Mouse (Mus musculus) limb, embryonic 10.5 days (tissue): Measurements from ENCODE around the gene Il1rl1. TPM values are rescaled to one million over a fixed set of nuclear protein-coding genes. Genes with fewer than 3 reads are reported as not detected.

ENCODE experiments used
- DNase-seq: peaks from one replicate; pipeline ENCODE4 v3.0.0-alpha.2; 2017; ENCODE audit warnings: low spot score
- H3K27ac ChIP-seq: fragments of 300-500 bp; sonication (generic); 2 replicates; pipeline ENCODE4 v1.5.1; 2016; ENCODE audit warnings: mild to moderate bottlenecking
- H3K27me3 ChIP-seq: fragments of 300-500 bp; sonication (generic); 2 replicates; pipeline ENCODE4 v1.6.1; 2016; ENCODE audit warnings: low read depth, mild to moderate bottlenecking; ENCODE audit not compliant: poor library complexity, severe bottlenecking
- H3K36me3 ChIP-seq: fragments of 300-500 bp; sonication (generic); 2 replicates; pipeline ENCODE4 v1.6.1; 2016; ENCODE audit warnings: mild to moderate bottlenecking, moderate library complexity
- H3K4me1 ChIP-seq: fragments of 300-500 bp; sonication (generic); 2 replicates; pipeline ENCODE4 v1.6.1; 2016
- H3K4me3 ChIP-seq: fragments of 300-500 bp; sonication (generic); 2 replicates; pipeline ENCODE4 v1.5.1; 2016; ENCODE audit warnings: mild to moderate bottlenecking, moderate library complexity
- H3K9me3 ChIP-seq: fragments of 300-500 bp; sonication (generic); replicated peaks from 2 replicates; pipeline ENCODE4 v1.6.1; 2016; ENCODE audit warnings: mild to moderate bottlenecking
- WGBS: fragments of 180-500 bp; shearing (Covaris S2); methylation state at CpG from one replicate; pipeline ENCODE4 v1.1.7; 2016; 5-methylcytosine and 5-hydroxymethylcytosine counted together
- polyA plus RNA-seq: library from polyadenylated mRNA; unstranded; fragments of >200 nt; fragmentation: Nextera tagmentation; extraction: Ambion mirVana; gene quantifications from 2 replicates; pipeline ENCODE4 v1.2.1, GENCODE M21; 2016

Gene Il1rl1
- polyA plus RNA-seq = 0.15 TPM in 1 of 2 replicates, not detected in the other

- no peaks in the 10 kb centered on the region for H3K9me3 ChIP-seq
- no peak within 1 kb of the TSS for H3K4me3 ChIP-seq
- no peak for DNase-seq
- no peaks in the 10 kb centered on the region for H3K27me3 ChIP-seq
- 89% methylated on average over 5 of the region's 5 CpGs for WGBS
- no peaks in the 10 kb centered on the region for H3K4me1 ChIP-seq
- H3K27ac ChIP-seq = no peak within 1 kb of the TSS
- no peaks in the 10 kb centered on the region for H3K36me3 ChIP-seq
Measured at GRCm38 (mm10) chr1:40428910-40429675, at the start of gene Il1rl1. TSS of gene Il1rl1 (plus strand) at chr1:40429570.

GRCm38 (mm10) chr1:40380111-40380510 lies 49.3 kb upstream of the Il1rl1 start:
- Histone ChIP-seq H3K9me3 (no peaks in the 10 kb centered on the region), H3K36me3 (no peaks in the 10 kb centered on the region), H3K27ac (no peak overlapping the region), H3K4me1 (peaks cover 6% of the 10 kb centered on the region; the same call in 1 of the 2 replicates), H3K4me3 (no peak overlapping the region), H3K27me3 (no peaks in the 10 kb centered on the region)
- DNase-seq = peak; percentile 61
- WGBS = 65% methylated on average over 6 of the region's 6 CpGs

GRCm38 (mm10) chr1:40380990-40381389 lies 48.4 kb upstream of the Il1rl1 start:
- H3K9me3 ChIP-seq = no peaks in the 10 kb centered on the region
- no peak overlapping the region for H3K27ac ChIP-seq
- H3K4me3 ChIP-seq = no peak overlapping the region
- no peaks in the 10 kb centered on the region for H3K36me3 ChIP-seq
- DNase-seq = no peak
- peaks cover 6% of the 10 kb centered on the region; the same call in 1 of the 2 replicates for H3K4me1 ChIP-seq
- H3K27me3 ChIP-seq = no peaks in the 10 kb centered on the region
- 89% methylated on average over 11 of the region's 11 CpGs for WGBS

GRCm38 (mm10) chr1:40382841-40383240 lies 46.5 kb upstream of the Il1rl1 start:
- Histone ChIP-seq H3K27ac (no peak overlapping the region), H3K4me1 (no peaks in the 10 kb centered on the region), H3K27me3 (no peaks in the 10 kb centered on the region), H3K9me3 (no peaks in the 10 kb centered on the region), H3K4me3 (no peak overlapping the region), H3K36me3 (no peaks in the 10 kb centered on the region)
- DNase-seq = no peak
- 94% methylated on average over 5 of the region's 5 CpGs for WGBS

- no peaks in the 10 kb centered on the region for H3K36me3 ChIP-seq
- no peak for DNase-seq
- H3K4me1 ChIP-seq = no peaks in the 10 kb centered on the region
- 94% methylated on average over 8 of the region's 8 CpGs for WGBS
- H3K4me3 ChIP-seq = no peak overlapping the region
- no peak overlapping the region for H3K27ac ChIP-seq
- H3K27me3 ChIP-seq = no peaks in the 10 kb centered on the region
- H3K9me3 ChIP-seq = no peaks in the 10 kb centered on the region
Measured at GRCm38 (mm10) chr1:40384931-40385545, 44.3 kb upstream of the Il1rl1 start.

- WGBS = 91% methylated on average over 3 of the region's 3 CpGs
- Histone ChIP-seq H3K27ac (no peak overlapping the region), H3K4me1 (no peaks in the 10 kb centered on the region), H3K4me3 (no peak overlapping the region), H3K9me3 (no peaks in the 10 kb centered on the region), H3K27me3 (no peaks in the 10 kb centered on the region), H3K36me3 (no peaks in the 10 kb centered on the region)
- no peak for DNase-seq
Measured at GRCm38 (mm10) chr1:40391374-40391773, 38.0 kb upstream of the Il1rl1 start.

GRCm38 (mm10) chr1:40392535-40392934 lies 36.8 kb upstream of the Il1rl1 start:
- H3K36me3 ChIP-seq = no peaks in the 10 kb centered on the region
- no peaks in the 10 kb centered on the region for H3K4me1 ChIP-seq
- no peaks in the 10 kb centered on the region for H3K9me3 ChIP-seq
- H3K27ac ChIP-seq = no peak overlapping the region
- no peak for DNase-seq
- no peak overlapping the region for H3K4me3 ChIP-seq
- H3K27me3 ChIP-seq = no peaks in the 10 kb centered on the region
- WGBS = 88% methylated on average over 6 of the region's 6 CpGs

GRCm38 (mm10) chr1:40393214-40393613 lies 36.2 kb upstream of the Il1rl1 start:
- H3K9me3 ChIP-seq = no peaks in the 10 kb centered on the region
- H3K4me3 ChIP-seq = no peak overlapping the region
- H3K27ac ChIP-seq = no peak overlapping the region
- H3K27me3 ChIP-seq = no peaks in the 10 kb centered on the region
- H3K36me3 ChIP-seq = no peaks in the 10 kb centered on the region
- 91% methylated on average over 7 of the region's 7 CpGs for whole genome bisulfite sequencing
- no peak for DNase-seq
- no peaks in the 10 kb centered on the region for H3K4me1 ChIP-seq

GRCm38 (mm10) chr1:40399639-40400038 lies 29.7 kb upstream of the Il1rl1 start:
- Histone ChIP-seq H3K9me3 (no peaks in the 10 kb centered on the region), H3K4me3 (no peak overlapping the region), H3K36me3 (no peaks in the 10 kb centered on the region), H3K27ac (no peak overlapping the region), H3K4me1 (no peaks in the 10 kb centered on the region), H3K27me3 (no peaks in the 10 kb centered on the region)
- DNase-seq = no peak
- WGBS = 99% methylated on average over 6 of the region's 6 CpGs

- H3K4me1 ChIP-seq = no peaks in the 10 kb centered on the region
- H3K36me3 ChIP-seq = no peaks in the 10 kb centered on the region
Measured at GRCm38 (mm10) chr1:40404682-40405081, 24.7 kb upstream of the Il1rl1 start.

GRCm38 (mm10) chr1:40409882-40410281 lies 19.5 kb upstream of the Il1rl1 start:
- no peaks in the 10 kb centered on the region for H3K4me1 ChIP-seq
- no peaks in the 10 kb centered on the region for H3K27me3 ChIP-seq
- H3K9me3 ChIP-seq = no peaks in the 10 kb centered on the region
- no peak overlapping the region for H3K4me3 ChIP-seq
- DNase-seq = peak; percentile 12
- no peaks in the 10 kb centered on the region for H3K36me3 ChIP-seq
- 64% methylated on average over 1 of the region's 1 CpGs for WGBS
- H3K27ac ChIP-seq = no peak overlapping the region

More at GRCm38 (mm10) chr1:40404682-40405081, 24.7 kb upstream of the Il1rl1 start:
- Histone ChIP-seq H3K27ac (no peak overlapping the region), H3K9me3 (no peaks in the 10 kb centered on the region), H3K4me3 (no peak overlapping the region), H3K27me3 (no peaks in the 10 kb centered on the region)
- DNase-seq = peak; percentile 22
- WGBS = 81% methylated on average over 7 of the region's 7 CpGs

- 100% methylated on average over 1 of the region's 1 CpGs for WGBS
- H3K4me1 ChIP-seq = no peaks in the 10 kb centered on the region
- H3K27me3 ChIP-seq = no peaks in the 10 kb centered on the region
- no peaks in the 10 kb centered on the region for H3K9me3 ChIP-seq
- no peak overlapping the region for H3K4me3 ChIP-seq
- no peaks in the 10 kb centered on the region for H3K36me3 ChIP-seq
- DNase-seq = no peak
- H3K27ac ChIP-seq = no peak overlapping the region
Measured at GRCm38 (mm10) chr1:40413039-40413438, 16.3 kb upstream of the Il1rl1 start.

GRCm38 (mm10) chr1:40414276-40414675 lies 15.1 kb upstream of the Il1rl1 start:
- no peaks in the 10 kb centered on the region for H3K27me3 ChIP-seq
- 90% methylated on average over 7 of the region's 7 CpGs for WGBS

More at GRCm38 (mm10) chr1:40414276-40414675, 15.1 kb upstream of the Il1rl1 start:
- DNase-seq = peak; percentile 24
- Histone ChIP-seq H3K4me1 (no peaks in the 10 kb centered on the region), H3K36me3 (no peaks in the 10 kb centered on the region), H3K9me3 (no peaks in the 10 kb centered on the region), H3K27ac (no peak overlapping the region), H3K4me3 (no peak overlapping the region)
